Mouse (Mus musculus) forebrain, embryonic 13.5 days (tissue): ENCODE results near the gene Plin2. TPM values are rescaled to one million over a fixed set of nuclear protein-coding genes. Genes with fewer than 3 reads are reported as not detected.

ENCODE experiments used
- ATAC-seq: fragments of 200-750 bp; cut with Nextera tagmentation; 2 replicates; pipeline ENCODE4 v1.8.0; 2017
- H3K27ac ChIP-seq: fragments of 300-500 bp; sonication (generic); 2 replicates; pipeline ENCODE4 v1.5.1; 2015; ENCODE audit warnings: inconsistent platforms, mild to moderate bottlenecking, moderate library complexity
- H3K27me3 ChIP-seq: fragments of 300-500 bp; sonication (generic); 2 replicates; pipeline ENCODE4 v1.6.1; 2015; ENCODE audit warnings: mild to moderate bottlenecking, inconsistent platforms
- H3K36me3 ChIP-seq: fragments of 300-500 bp; sonication (generic); 2 replicates; pipeline ENCODE4 v1.6.1; 2015; ENCODE audit warnings: mild to moderate bottlenecking, inconsistent platforms; ENCODE audit not compliant: poor library complexity, severe bottlenecking
- H3K4me1 ChIP-seq: fragments of 300-500 bp; sonication (generic); 2 replicates; pipeline ENCODE4 v1.6.1; 2015; ENCODE audit warnings: inconsistent platforms
- H3K4me2 ChIP-seq: fragments of 300-500 bp; sonication (generic); 2 replicates; pipeline ENCODE4 v1.6.1; 2015; ENCODE audit warnings: inconsistent platforms, mild to moderate bottlenecking, moderate library complexity
- H3K4me3 ChIP-seq: fragments of 300-500 bp; sonication (generic); 2 replicates; pipeline ENCODE4 v1.5.1; 2015; ENCODE audit warnings: mild to moderate bottlenecking, inconsistent platforms
- H3K9ac ChIP-seq: fragments of 300-500 bp; sonication (generic); 2 replicates; pipeline ENCODE4 v1.6.1; 2015; ENCODE audit warnings: mild to moderate bottlenecking, inconsistent platforms
- H3K9me3 ChIP-seq: fragments of 300-500 bp; sonication (generic); replicated peaks from 2 replicates; pipeline ENCODE4 v1.6.1; 2016; ENCODE audit warnings: inconsistent platforms
- WGBS: fragments of 180-500 bp; shearing (Covaris S2); methylation state at CpG from one replicate; pipeline ENCODE4 v1.1.7; 2015; 5-methylcytosine and 5-hydroxymethylcytosine counted together
- polyA plus RNA-seq: library from polyadenylated mRNA; unstranded; fragments of >200 nt; fragmentation: Nextera tagmentation; extraction: Ambion mirVana; gene quantifications from 2 replicates; pipeline ENCODE4 v1.2.1, GENCODE M21; 2015

Gene Plin2
- polyA plus RNA-seq, 1 experiment from 2014 or later, result 39.5 TPM

- Histone ChIP-seq H3K9me3 (no peaks in the 10 kb centered on the region), H3K4me2 (no peak overlapping the region), H3K4me1 (no peaks in the 10 kb centered on the region), H3K4me3 (no peak overlapping the region), H3K9ac (no peak overlapping the region), H3K27me3 (no peaks in the 10 kb centered on the region), H3K27ac (no peak overlapping the region), H3K36me3 (no peaks in the 10 kb centered on the region)
- 77% methylated on average over 2 of the region's 2 CpGs for WGBS
- no peak for ATAC-seq
These were observed 49.4 kb downstream of the Plin2 start for GRCm38 (mm10) chr4:86620506-86620905.

- Histone ChIP-seq H3K4me1 (peaks cover 24% of the 10 kb centered on the region), H3K27me3 (no peaks in the 10 kb centered on the region), H3K9ac (peak overlapping the region; percentile 58), H3K36me3 (no peaks in the 10 kb centered on the region), H3K4me2 (peak overlapping the region; percentile 91), H3K9me3 (no peaks in the 10 kb centered on the region), H3K4me3 (peak overlapping the region; percentile 85), H3K27ac (no peak overlapping the region; the same call in 1 of the 2 replicates)
- WGBS, result 26% methylated on average over 8 of the region's 8 CpGs
- ATAC-seq, result no peak
These were observed 57.6 kb downstream of the Plin2 start for GRCm38 (mm10) chr4:86612289-86612620.

GRCm38 (mm10) chr4:86611524-86612288 is 58.2 kb downstream of the Plin2 start, which contains the start of gene Haus6:
Gene Haus6 (minus strand): TSS chr4:86612055.
- Histone ChIP-seq H3K9ac (peak within 1 kb of the TSS; percentile 85), H3K4me2 (peak within 1 kb of the TSS; percentile 91), H3K4me1 (peaks cover 24% of the 10 kb centered on the region), H3K4me3 (peak within 1 kb of the TSS; percentile 85), H3K27ac (peak within 1 kb of the TSS; percentile 66), H3K36me3 (no peaks in the 10 kb centered on the region), H3K9me3 (no peaks in the 10 kb centered on the region), H3K27me3 (no peaks in the 10 kb centered on the region)
- under 1% methylated on average over 59 of the region's 59 CpGs for WGBS
- peak; percentile 100 for ATAC-seq

Other genes with a start within 250 kb of the Plin2 start
- not detected in 2 replicates for gene Saxo1, start 111.7 kb downstream of the Plin2 start, polyA plus RNA-seq
- gene Rraga, start 94.4 kb downstream of the Plin2 start, polyA plus RNA-seq, result 82.6 and 88.9 TPM in 2 replicates
- 18.0 and 19.6 TPM in 2 replicates for gene Haus6, start 58.0 kb downstream of the Plin2 start, polyA plus RNA-seq
- 4.1 and 5.4 TPM in 2 replicates for gene Dennd4c, start 78.5 kb upstream of the Plin2 start, polyA plus RNA-seq
- 497 and 551 TPM in 2 replicates for gene Rps6, start 187.4 kb upstream of the Plin2 start, polyA plus RNA-seq
- gene Acer2, start 204.3 kb upstream of the Plin2 start, polyA plus RNA-seq, result 10.9 and 14.0 TPM in 2 replicates